Mouse (Mus musculus) cerebellum, adult 18-20 months (tissue): ENCODE data around the gene Sox12.
"Not testable (repeated sequence)": the region's sequence is repeated elsewhere in the genome, so short reads cannot be mapped to it uniquely, and the experiment has no call there.

Experiments
- DNase-seq, 2 experiments: peaks; one replicate each; pipeline ENCODE4 v3.0.0; 2021

The Sox12 gene

GRCm38 (mm10) chr2:152397680-152398435, at the start of gene Sox12:
Gene Sox12, minus strand, starts transcription at chr2:152398063.
- peak; percentile 94 to 97 for DNase-seq

GRCm38 (mm10) chr2:152447461-152447860, 49.6 kb upstream of the Sox12 start:
- no peak for DNase-seq

GRCm38 (mm10) chr2:152446642-152447041, 48.8 kb upstream of the Sox12 start:
- DNase-seq = no peak

- DNase-seq = no peak
Measured at GRCm38 (mm10) chr2:152443281-152443680, 45.4 kb upstream of the Sox12 start.

- DNase-seq = no peak
Measured at GRCm38 (mm10) chr2:152442322-152442721, 44.5 kb upstream of the Sox12 start.

GRCm38 (mm10) chr2:152439833-152440232, 42.0 kb upstream of the Sox12 start:
- no peak for DNase-seq

- DNase-seq = no peak
Measured at GRCm38 (mm10) chr2:152438963-152439362, 41.1 kb upstream of the Sox12 start.

- DNase-seq = peak; percentile 82 to 92
Measured at GRCm38 (mm10) chr2:152436983-152437860, 39.4 kb upstream of the Sox12 start.

- no peak for DNase-seq
Measured at GRCm38 (mm10) chr2:152436405-152436901, 38.6 kb upstream of the Sox12 start.

GRCm38 (mm10) chr2:152428481-152428880, 30.6 kb upstream of the Sox12 start:
- DNase-seq = not testable (repeated sequence)

GRCm38 (mm10) chr2:152427493-152427892, 29.6 kb upstream of the Sox12 start:
- DNase-seq = no peak

- no peak for DNase-seq
Measured at GRCm38 (mm10) chr2:152415786-152416185, 17.9 kb upstream of the Sox12 start.

GRCm38 (mm10) chr2:152415287-152415686, 17.4 kb upstream of the Sox12 start, which contains the start of gene 6820408C15Rik:
Gene 6820408C15Rik, plus strand, starts transcription at chr2:152415587.
- DNase-seq = peak in 1 of 2 experiments; percentile 19

GRCm38 (mm10) chr2:152414591-152415165, 16.8 kb upstream of the Sox12 start, which contains the start of gene Zcchc3:
Gene Zcchc3, minus strand, starts transcription at chr2:152415027.
- DNase-seq = peak; percentile 85 to 91

- DNase-seq = peak; percentile 48 to 57
Measured at GRCm38 (mm10) chr2:152413765-152414584, 16.1 kb upstream of the Sox12 start.

GRCm38 (mm10) chr2:152413158-152413764, 15.4 kb upstream of the Sox12 start:
- no peak for DNase-seq

GRCm38 (mm10) chr2:152412526-152413157, 14.8 kb upstream of the Sox12 start:
- DNase-seq = peak in 1 of 2 experiments; percentile 23

- no peak for DNase-seq
Measured at GRCm38 (mm10) chr2:152411471-152411870, 13.6 kb upstream of the Sox12 start.

GRCm38 (mm10) chr2:152410971-152411371, 13.1 kb upstream of the Sox12 start:
- peak; percentile 64 to 66 for DNase-seq

GRCm38 (mm10) chr2:152409781-152410180, 11.9 kb upstream of the Sox12 start:
- no peak for DNase-seq

GRCm38 (mm10) chr2:152406126-152406525, 8.3 kb upstream of the Sox12 start:
- DNase-seq = peak; percentile 94 to 97
